Mouse (Mus musculus) ES-Bruce4 (cell line): ENCODE results near the gene Cpt1b. TPM values are rescaled to one million over a fixed set of nuclear protein-coding genes. Genes with fewer than 3 reads are reported as not detected.
A peak's percentile ranks its signal among the peaks of the same experiment; 100 is the strongest.
"Not testable (repeated sequence)": the region's sequence is repeated elsewhere in the genome, so short reads cannot be mapped to it uniquely, and the experiment has no call there.

Experiments
- H3K27ac ChIP-seq: 2 replicates; pipeline ENCODE4 v1.5.1; 2012; ENCODE audit warnings: low read length, inconsistent platforms; ENCODE audit not compliant: insufficient read depth
- H3K27me3 ChIP-seq: 2 replicates; pipeline ENCODE4 v1.6.1; 2012; ENCODE audit warnings: mild to moderate bottlenecking, low read length, inconsistent platforms; ENCODE audit not compliant: control insufficient read depth, poor library complexity, insufficient read depth, severe bottlenecking
- H3K36me3 ChIP-seq: 2 replicates; pipeline ENCODE4 v1.6.1; 2012; ENCODE audit warnings: inconsistent platforms, mild to moderate bottlenecking, low read length, moderate library complexity; ENCODE audit not compliant: control insufficient read depth, poor library complexity, insufficient read depth, severe bottlenecking
- H3K4me1 ChIP-seq: one replicate; pipeline ENCODE4 v1.8.1; 2011; ENCODE audit warnings: low read length; ENCODE audit not compliant: control insufficient read depth, insufficient read depth
- H3K4me3 ChIP-seq: 2 replicates; pipeline ENCODE4 v1.5.1; 2011; ENCODE audit warnings: low read depth, mild to moderate bottlenecking, low read length
- H3K9ac ChIP-seq: 2 replicates; pipeline ENCODE4 v1.6.1; 2012; ENCODE audit warnings: low read depth, mild to moderate bottlenecking, inconsistent platforms; ENCODE audit not compliant: poor library complexity, severe bottlenecking
- H3K9me3 ChIP-seq: replicated peaks from 2 replicates; pipeline ENCODE4 v1.6.1; 2012; ENCODE audit warnings: mild to moderate bottlenecking, low read length, inconsistent platforms; ENCODE audit not compliant: control insufficient read depth, poor library complexity, insufficient read depth, severe bottlenecking
- CTCF ChIP-seq: IDR thresholded peaks from one replicate; pipeline ENCODE4 v1.8.1; 2011; ENCODE audit warnings: low read depth, low read length
- EP300 ChIP-seq: IDR thresholded peaks from 2 replicates; pipeline ENCODE4 v1.6.1; 2011; ENCODE audit warnings: low read depth, low read length; ENCODE audit not compliant: insufficient read depth
- POLR2A ChIP-seq: IDR thresholded peaks from one replicate; pipeline ENCODE4 v1.8.1; 2011; ENCODE audit warnings: low read length; ENCODE audit not compliant: insufficient read depth
- polyA plus RNA-seq: library from polyadenylated mRNA; stranded (reverse); fragments of >200 nt; gene quantifications from 2 replicates; pipeline ENCODE4 v1.2.4, GENCODE M21; 2011; ENCODE audit warnings: low read depth; ENCODE audit not compliant: missing spikeins, insufficient read depth, insufficient read length

Gene Cpt1b
- polyA plus RNA-seq, 1 experiment, result 6.1 TPM

DNA sequence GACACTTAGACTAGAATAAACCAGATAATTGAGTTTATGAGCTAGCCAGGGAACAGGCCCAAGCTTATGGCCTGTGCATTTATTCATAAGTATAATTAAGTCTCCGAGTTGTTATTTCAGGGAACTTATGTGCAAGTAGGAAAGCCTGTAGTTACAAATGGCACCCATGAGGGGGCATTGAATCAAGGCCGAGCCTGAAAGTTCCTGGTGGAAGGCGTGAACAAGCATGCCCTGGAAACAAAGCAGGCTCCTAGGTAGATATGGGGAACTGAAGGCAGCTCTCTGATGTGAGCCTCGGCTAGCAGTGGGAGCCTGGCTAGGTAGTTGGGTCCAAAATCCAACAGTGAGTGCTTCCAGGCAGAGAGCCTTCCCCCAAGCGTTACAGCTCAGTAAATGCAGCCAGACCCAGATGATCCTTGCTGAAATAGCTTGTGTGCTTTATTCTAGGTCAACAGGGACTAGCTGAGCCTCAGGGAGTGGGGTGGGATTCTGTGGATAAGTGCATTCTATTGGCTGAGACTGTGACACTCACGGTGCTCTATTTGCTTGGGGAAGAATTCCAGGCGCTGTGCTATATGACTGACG, 16.9 kb upstream of the Cpt1b start:
- Histone ChIP-seq H3K4me3 (no peak overlapping the region), H3K27ac (no peak overlapping the region), H3K9me3 (no peaks in the 10 kb centered on the region), H3K9ac (no peak overlapping the region), H3K36me3 (no peaks in the 10 kb centered on the region), H3K27me3 (no peaks in the 10 kb centered on the region; the same call in 1 of the 2 replicates), H3K4me1 (no peaks in the 10 kb centered on the region)
- no peak for TF ChIP-seq POLR2A
- peak; percentile 1 for TF ChIP-seq CTCF
- TF ChIP-seq EP300, result no peak

DNA sequence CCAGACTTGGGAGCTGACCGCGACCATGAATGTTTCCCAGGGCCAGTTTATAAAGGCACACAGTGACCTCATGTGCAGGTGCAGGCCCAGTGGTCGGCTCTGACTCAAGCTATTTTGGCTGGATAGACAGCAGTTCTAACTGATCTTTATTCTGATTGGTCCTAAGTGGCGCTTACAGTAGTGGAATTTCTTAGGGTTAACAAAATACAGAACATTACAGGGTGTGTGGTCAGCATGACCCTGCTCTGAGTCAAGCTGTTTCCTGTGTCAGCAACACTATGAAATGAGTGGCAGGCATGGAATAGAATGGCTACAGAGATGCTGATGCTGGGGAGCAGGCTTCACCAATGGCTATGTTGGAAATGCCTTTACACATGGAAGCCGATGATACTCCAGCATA, 10.2 kb upstream of the Cpt1b start:
- Histone ChIP-seq H3K9ac (no peak overlapping the region), H3K4me1 (no peaks in the 10 kb centered on the region), H3K27me3 (no peaks in the 10 kb centered on the region; the same call in 1 of the 2 replicates), H3K27ac (no peak overlapping the region), H3K9me3 (no peaks in the 10 kb centered on the region), H3K4me3 (no peak overlapping the region), H3K36me3 (no peaks in the 10 kb centered on the region)
- TF ChIP-seq EP300 (no peak), CTCF (no peak), POLR2A (no peak)

DNA sequence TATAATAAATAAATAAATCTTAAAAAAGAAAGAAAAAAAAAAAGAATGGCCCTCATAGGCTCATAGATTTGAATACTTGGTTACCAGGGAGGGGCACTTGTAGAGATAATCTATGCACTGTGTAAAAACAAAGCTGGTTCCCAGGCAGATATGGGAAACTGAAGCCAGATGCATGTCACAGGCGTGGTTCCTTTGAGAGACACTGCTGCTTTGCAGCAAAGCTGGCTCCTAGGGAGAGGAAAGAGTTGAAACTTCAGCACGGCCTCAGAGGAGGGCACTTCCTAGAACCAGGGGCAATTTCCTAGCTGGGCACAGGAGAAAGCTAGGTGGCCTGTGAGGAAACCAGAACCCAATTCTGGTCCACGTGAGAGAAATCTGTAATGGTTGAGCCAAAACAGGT, 8.5 kb upstream of the Cpt1b start:
- Histone ChIP-seq H3K27me3 (no peaks in the 10 kb centered on the region), H3K27ac (no peak overlapping the region), H3K36me3 (no peaks in the 10 kb centered on the region), H3K9me3 (no peaks in the 10 kb centered on the region), H3K4me1 (no peaks in the 10 kb centered on the region), H3K4me3 (no peak overlapping the region), H3K9ac (no peak overlapping the region)
- no peak for TF ChIP-seq EP300
- TF ChIP-seq CTCF, result no peak
- no peak for TF ChIP-seq POLR2A

DNA sequence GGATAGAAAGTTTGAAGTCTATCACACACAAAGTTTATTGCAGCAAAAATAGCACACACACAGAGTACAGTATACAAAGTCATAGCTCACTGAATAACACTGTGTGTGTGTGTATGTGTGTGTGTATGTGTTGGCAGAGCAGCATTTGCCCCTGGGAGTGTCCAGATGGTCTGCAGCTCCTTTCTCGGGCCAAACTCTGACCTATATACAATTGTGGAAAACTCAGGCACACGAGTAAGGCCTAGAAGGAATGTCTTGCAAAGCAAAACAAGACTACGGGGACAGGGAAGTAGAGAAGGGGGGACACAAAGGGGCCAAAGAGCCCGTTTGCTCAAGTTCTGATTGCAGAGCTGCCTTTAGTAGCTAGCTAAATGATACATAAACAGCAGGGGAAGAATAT, 7.3 kb upstream of the Cpt1b start:
- no peak overlapping the region for H3K27ac ChIP-seq

DNA sequence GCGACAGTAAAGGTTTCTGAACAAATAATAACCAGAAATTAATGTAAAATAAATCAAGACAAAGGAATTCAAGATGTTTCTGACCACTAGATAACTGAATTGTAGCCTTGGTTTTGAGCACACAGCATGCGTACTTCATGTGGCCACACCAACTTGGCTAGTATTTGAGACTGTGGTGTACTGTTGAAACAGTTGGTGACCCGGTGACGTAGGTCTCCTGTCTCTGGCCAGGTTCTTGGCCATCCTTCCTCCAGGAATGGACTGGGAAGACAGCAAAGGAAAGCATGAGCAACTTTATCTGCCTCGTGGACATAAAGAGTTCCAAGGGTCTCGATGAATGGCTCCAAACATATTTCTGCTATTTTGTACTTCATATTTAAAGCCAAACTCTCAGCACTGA, 6.1 kb upstream of the Cpt1b start:
- Histone ChIP-seq H3K4me1 (no peaks in the 10 kb centered on the region), H3K9me3 (no peaks in the 10 kb centered on the region), H3K4me3 (no peak overlapping the region), H3K36me3 (peaks cover 5% of the 10 kb centered on the region; the same call in 1 of the 2 replicates), H3K27ac (no peak overlapping the region), H3K27me3 (no peaks in the 10 kb centered on the region), H3K9ac (no peak overlapping the region)
- TF ChIP-seq POLR2A, result no peak
- no peak for TF ChIP-seq EP300
- TF ChIP-seq CTCF, result no peak

More for the DNA sequence above, 7.3 kb upstream of the Cpt1b start:
- Histone ChIP-seq H3K9me3 (no peaks in the 10 kb centered on the region), H3K4me3 (no peak overlapping the region), H3K4me1 (no peaks in the 10 kb centered on the region), H3K27me3 (no peaks in the 10 kb centered on the region), H3K9ac (no peak overlapping the region), H3K36me3 (no peaks in the 10 kb centered on the region)
- no peak for TF ChIP-seq CTCF
- TF ChIP-seq EP300, result no peak
- no peak for TF ChIP-seq POLR2A

DNA sequence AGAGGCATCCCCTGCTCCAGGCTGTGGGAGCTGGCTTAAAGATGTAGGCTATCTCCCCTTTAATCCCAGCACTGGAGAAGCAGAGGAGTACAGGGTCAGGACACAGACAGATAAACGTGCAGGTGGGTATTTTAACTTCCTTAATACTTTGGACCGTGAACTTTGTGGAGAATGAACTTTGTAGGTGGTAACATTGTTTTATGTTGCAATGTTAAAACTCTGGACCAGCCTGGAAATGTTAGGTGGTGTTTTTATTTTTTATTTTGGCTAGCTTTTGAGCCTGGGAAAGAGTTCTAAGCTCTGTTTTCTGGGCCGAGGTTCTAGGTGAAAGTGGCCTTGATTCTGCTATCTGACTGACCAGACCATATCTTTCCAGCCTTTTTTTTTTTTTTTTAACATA, 5.6 kb upstream of the Cpt1b start:
- TF ChIP-seq CTCF (no peak), POLR2A (no peak), EP300 (no peak)
- 0 out of 2 replicates have a peak overlapping the region, but pooled peaks have one; percentile 47 for H3K9ac ChIP-seq
- H3K36me3 ChIP-seq, result peaks cover 7% of the 10 kb centered on the region
- no peak overlapping the region for H3K27ac ChIP-seq
- no peaks in the 10 kb centered on the region for H3K9me3 ChIP-seq
- H3K27me3 ChIP-seq, result no peaks in the 10 kb centered on the region
- no peak overlapping the region for H3K4me3 ChIP-seq
- peaks cover 2% of the 10 kb centered on the region for H3K4me1 ChIP-seq

DNA sequence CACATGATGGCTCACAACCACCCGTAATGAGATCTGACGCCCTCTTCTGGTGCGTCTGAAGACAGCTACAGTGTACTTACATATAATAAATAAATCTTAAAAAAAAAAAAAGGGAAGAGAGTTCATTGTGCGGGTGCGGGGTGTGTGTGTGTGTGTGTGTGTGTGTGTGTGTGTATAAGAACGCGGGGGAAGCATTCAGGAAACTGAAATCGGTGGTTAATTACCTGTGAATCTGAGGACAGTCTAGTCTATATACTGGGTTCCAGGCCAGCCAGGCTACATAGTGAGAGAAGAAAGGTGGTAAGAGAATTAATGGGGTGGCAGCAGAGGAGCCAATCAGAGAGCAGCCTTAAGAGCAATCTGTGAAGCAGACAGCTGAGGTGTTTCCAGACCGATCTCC, 5.1 kb upstream of the Cpt1b start:
- not testable (repeated sequence) for H3K4me1 ChIP-seq, H3K36me3 ChIP-seq

More for the DNA sequence above, 5.1 kb upstream of the Cpt1b start:
- 0 out of 2 replicates have a peak overlapping the region, but pooled peaks have one; percentile 47 for H3K9ac ChIP-seq
- H3K27ac ChIP-seq, H3K27me3 ChIP-seq, H3K9me3 ChIP-seq, H3K4me3 ChIP-seq: not testable (repeated sequence)
